Mouse (Mus musculus): ENCODE data around the gene Tmprss11g. TPM values are rescaled to one million over a fixed set of nuclear protein-coding genes. Genes with fewer than 3 reads are reported as not detected.

The Tmprss11g gene
- total and polyA plus RNA-seq, 3 experiments: not detected

DNA sequence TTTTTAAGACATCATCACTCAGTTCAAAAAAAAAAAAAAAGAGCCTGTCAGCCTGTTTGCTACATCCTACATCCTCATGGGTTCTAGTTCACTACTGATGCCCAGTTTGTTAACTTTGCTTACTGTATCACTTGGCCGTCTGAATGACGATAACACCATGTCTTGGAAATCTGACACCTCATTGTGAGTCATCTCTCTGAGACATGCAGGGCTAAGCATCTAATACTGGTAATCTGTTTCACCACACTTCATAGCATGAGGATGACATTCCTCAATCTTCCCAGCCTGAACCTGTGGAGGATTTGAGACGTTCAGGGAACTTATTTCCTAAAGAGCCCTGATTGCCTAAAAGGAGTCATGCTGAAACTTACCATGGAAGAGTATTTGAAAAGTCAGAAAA is 22.2 kb upstream of the Tmprss11g start:
- no peaks in the 10 kb centered on the region for H3K36me3 ChIP-seq (replicated peaks in 1 of 2; ENCODE audit: control insufficient read depth in 1 of 2, insufficient read depth in 1 of 2, low read length in 1 of 2)
- H3K4me2 ChIP-seq (ENCODE audit: insufficient read depth, low read depth, poor library complexity, severe bottlenecking): 0 out of 2 replicates have a peak overlapping the region, but pooled peaks have one; percentile 21
- no peaks in the 10 kb centered on the region for H3K4me1 ChIP-seq (ENCODE audit: control insufficient read depth in 1 of 2, insufficient read depth in 2 of 2)
- TF ChIP-seq MAFK (IDR thresholded peaks at IDR 0.05; ENCODE audit: insufficient replicate concordance, low read length): no peak
- TF ChIP-seq ELF1 (IDR thresholded peaks at IDR 0.05; ENCODE audit: low read depth, low read length): no peak
- no peak for TF ChIP-seq E2F4 (IDR thresholded peaks at IDR 0.05; ENCODE audit: insufficient replicate concordance, low read depth, low read length)
- TF ChIP-seq MYC (IDR thresholded peaks at IDR 0.05; ENCODE audit: low read depth, low read length): no peak
- no peak for TF ChIP-seq ZKSCAN1 (IDR thresholded peaks at IDR 0.05; ENCODE audit: borderline replicate concordance, low read depth, low read length)
- TF ChIP-seq UBTF (IDR thresholded peaks at IDR 0.05; ENCODE audit: low read depth, low read length): no peak
- TF ChIP-seq USF1 (IDR thresholded peaks at IDR 0.05; ENCODE audit: low read depth, low read length): no peak
- H3K9ac ChIP-seq (ENCODE audit: insufficient read depth, low read depth): no peak overlapping the region
- in situ Hi-C loops (cut with MboI; ENCODE audit: low pct_ligation_motif_present, low pct_unique_long_range_greater_than_20kb, low sequenced_read_pairs) (no loop called here), dilution Hi-C loops (cut with MboI; ENCODE audit: extremely low pct_ligation_motif_present, extremely low pct_unique_long_range_greater_than_20kb, low sequenced_read_pairs) (no loop called here)
- H3K27me3 ChIP-seq (replicated peaks): no peaks in the 10 kb centered on the region
- H3K4me3 ChIP-seq (replicated peaks in 1 of 3; ENCODE audit: low read depth in 2 of 3, low read length in 2 of 3, poor library complexity in 1 of 3): no peak overlapping the region
- H3K27ac ChIP-seq (ENCODE audit: insufficient read depth, low read depth): no peak overlapping the region
- no peak for DNase-seq (ENCODE audit: extremely low read depth)
- H3K79me2 ChIP-seq (replicated peaks; ENCODE audit: control insufficient read depth, extremely low read depth, insufficient read depth, poor library complexity, severe bottlenecking): no peaks in the 10 kb centered on the region
- no peaks in the 10 kb centered on the region for H3K9me3 ChIP-seq (replicated peaks; ENCODE audit: low read length)

DNA sequence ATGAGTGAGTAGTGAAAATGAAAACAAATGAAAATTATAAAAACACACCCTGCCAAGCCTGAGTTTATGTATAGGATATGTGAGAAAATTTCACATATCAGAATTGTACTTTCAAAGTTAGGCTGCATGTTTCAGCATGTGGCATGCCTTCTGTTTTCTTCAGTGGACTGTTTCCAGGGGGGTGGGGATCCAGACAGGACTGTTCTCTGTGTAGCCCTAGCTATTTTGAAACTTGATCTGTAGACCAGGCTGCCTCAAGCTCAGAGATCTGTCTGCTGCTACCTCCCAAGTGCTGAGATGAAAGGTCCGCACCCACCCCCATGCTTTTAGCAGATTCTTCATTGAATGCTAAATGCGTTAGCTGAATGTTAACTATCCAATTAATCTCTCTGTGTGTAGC is 10.3 kb upstream of the Tmprss11g start:
- DNase-seq (ENCODE audit: extremely low read depth): no peak
- dilution Hi-C loops (cut with MboI; ENCODE audit: extremely low pct_ligation_motif_present, extremely low pct_unique_long_range_greater_than_20kb, low sequenced_read_pairs): no loop called here
- Histone ChIP-seq H3K9me3 (replicated peaks; ENCODE audit: low read length) (no peaks in the 10 kb centered on the region), H3K79me2 (replicated peaks; ENCODE audit: control insufficient read depth, extremely low read depth, insufficient read depth, poor library complexity, severe bottlenecking) (no peaks in the 10 kb centered on the region), H3K27ac (ENCODE audit: insufficient read depth, low read depth) (no peak overlapping the region), H3K27me3 (replicated peaks) (no peaks in the 10 kb centered on the region), H3K4me3 (replicated peaks in 1 of 3; ENCODE audit: low read depth in 2 of 3, low read length in 2 of 3, poor library complexity in 1 of 3) (no peak overlapping the region), H3K4me1 (ENCODE audit: control insufficient read depth in 1 of 2, insufficient read depth in 2 of 2) (no peaks in the 10 kb centered on the region), H3K36me3 (replicated peaks in 1 of 2; ENCODE audit: control insufficient read depth in 1 of 2, insufficient read depth in 1 of 2, low read length in 1 of 2) (no peaks in the 10 kb centered on the region), H3K9ac (ENCODE audit: insufficient read depth, low read depth) (no peak overlapping the region), H3K4me2 (ENCODE audit: insufficient read depth, low read depth, poor library complexity, severe bottlenecking) (no peak overlapping the region)
- in situ Hi-C loops (cut with MboI; ENCODE audit: low pct_ligation_motif_present, low pct_unique_long_range_greater_than_20kb, low sequenced_read_pairs): no loop called here
- TF ChIP-seq TBP (conservative IDR thresholded peaks at IDR 0.05; ENCODE audit: low read depth, low read length): no peak
- no peak for TF ChIP-seq SMC3 (IDR thresholded peaks at IDR 0.05; ENCODE audit: low read depth, low read length)
- TF ChIP-seq MEF2A (IDR thresholded peaks at IDR 0.05; ENCODE audit: borderline replicate concordance, low read depth, low read length): no peak
- no peak for TF ChIP-seq CTCF (conservative IDR thresholded peaks at IDR 0.05 in 1 of 2, IDR thresholded peaks at IDR 0.05 in 1 of 2; ENCODE audit: low read depth in 2 of 2, low read length in 2 of 2)
- TF ChIP-seq MAFK (IDR thresholded peaks at IDR 0.05; ENCODE audit: insufficient replicate concordance, low read length): no peak
- TF ChIP-seq ZKSCAN1 (IDR thresholded peaks at IDR 0.05; ENCODE audit: borderline replicate concordance, low read depth, low read length): no peak
- no peak for TF ChIP-seq PAX5 (IDR thresholded peaks at IDR 0.05; ENCODE audit: low read length)
- no peak for TF ChIP-seq ZC3H11A (IDR thresholded peaks at IDR 0.05; ENCODE audit: low read depth, low read length)

GRCm38 (mm10) chr5:86511538-86511937 is 6.9 kb downstream of the Tmprss11g start:
- no peak overlapping the region for H3K4me3 ChIP-seq (replicated peaks in 1 of 3; ENCODE audit: low read depth in 2 of 3, low read length in 2 of 3, poor library complexity in 1 of 3)
- no peak for DNase-seq (ENCODE audit: extremely low read depth)
- H3K36me3 ChIP-seq (replicated peaks in 1 of 2; ENCODE audit: control insufficient read depth in 1 of 2, insufficient read depth in 1 of 2, low read length in 1 of 2): no peaks in the 10 kb centered on the region
- dilution Hi-C loops (cut with MboI; ENCODE audit: extremely low pct_ligation_motif_present, extremely low pct_unique_long_range_greater_than_20kb, low sequenced_read_pairs): no loop called here
- H3K9ac ChIP-seq (ENCODE audit: insufficient read depth, low read depth): no peak overlapping the region
- H3K9me3 ChIP-seq (replicated peaks; ENCODE audit: low read length): no peaks in the 10 kb centered on the region
- TF ChIP-seq GABPA (IDR thresholded peaks at IDR 0.05; ENCODE audit: insufficient replicate concordance, low read depth, low read length) (no peak), MXI1 (IDR thresholded peaks at IDR 0.05; ENCODE audit: low read depth, low read length) (no peak), ZC3H11A (IDR thresholded peaks at IDR 0.05; ENCODE audit: low read depth, low read length) (no peak), UBTF (IDR thresholded peaks at IDR 0.05; ENCODE audit: low read depth, low read length) (no peak), ELF1 (IDR thresholded peaks at IDR 0.05; ENCODE audit: low read depth, low read length) (no peak), SIN3A (IDR thresholded peaks at IDR 0.05; ENCODE audit: low read length) (no peak), CTCF (conservative IDR thresholded peaks at IDR 0.05 in 1 of 2, IDR thresholded peaks at IDR 0.05 in 1 of 2; ENCODE audit: low read depth in 2 of 2, low read length in 2 of 2) (no peak), USF1 (IDR thresholded peaks at IDR 0.05; ENCODE audit: low read depth, low read length) (no peak), POLR2AphosphoS2 (IDR thresholded peaks at IDR 0.05; ENCODE audit: low read depth, low read length) (no peak)
- no peak overlapping the region for H3K4me2 ChIP-seq (ENCODE audit: insufficient read depth, low read depth, poor library complexity, severe bottlenecking)
- no peaks in the 10 kb centered on the region for H3K4me1 ChIP-seq (ENCODE audit: control insufficient read depth in 1 of 2, insufficient read depth in 2 of 2)
- in situ Hi-C loops (cut with MboI; ENCODE audit: low pct_ligation_motif_present, low pct_unique_long_range_greater_than_20kb, low sequenced_read_pairs): no loop called here
- no peaks in the 10 kb centered on the region for H3K79me2 ChIP-seq (replicated peaks; ENCODE audit: control insufficient read depth, extremely low read depth, insufficient read depth, poor library complexity, severe bottlenecking)
- H3K27ac ChIP-seq (ENCODE audit: insufficient read depth, low read depth): no peak overlapping the region
- no peaks in the 10 kb centered on the region for H3K27me3 ChIP-seq (replicated peaks)
